ENCODE assay signal across 8 mouse cellular contexts in genomic region chr19:43630466-43631251, GRCm38 (mm10). TPM values are rescaled to one million over a fixed set of nuclear protein-coding genes. Genes with fewer than 3 reads are reported as not detected.
DNase-seq lines count a peak whose midpoint lies in the region; TF ChIP-seq lines count a peak whose summit lies in the region.

No protein-coding gene starts in this region.

- no peak overlapping the region for H3K27ac ChIP-seq in ES-E14 (ENCODE audit: insufficient read depth, low read depth, low read length, poor library complexity, severe bottlenecking)

- no peaks in the 10 kb centered on the region for H3K9me3 ChIP-seq in ES-E14 (ENCODE audit: control insufficient read depth, insufficient read depth, low read depth, low read length)

- in situ Hi-C loops in ES-E14 (cut with MboI; ENCODE audit: low sequenced_read_pairs in 2 of 2, unreplicated experiment in 2 of 2), result no loop called here

- no peaks in the 10 kb centered on the region for H3K36me3 ChIP-seq in ES-E14 (ENCODE audit: control insufficient read depth, insufficient read depth, low read length, poor library complexity, severe bottlenecking)

- peaks cover 0 to 3% of the 10 kb centered on the region in 2 experiments; a peak in 1 of 4 replicates for H3K4me1 ChIP-seq in ES-E14 (ENCODE audit: control insufficient read depth in 2 of 2, insufficient read depth in 2 of 2, low read length in 2 of 2, poor library complexity in 1 of 2)
- no peaks in the 10 kb centered on the region for H3K4me1 ChIP-seq in lung, adult 2 months (ENCODE audit: control insufficient read depth, insufficient read depth, low read length)

- peak; percentile 91 for DNase-seq in ES-E14 (ENCODE audit: low read depth, low spot score)
- DNase-seq in adrenal gland, adult 8-10 months, result peak; percentile 76
- peak; percentile 79 for DNase-seq in embryo, embryonic 11.5 days (ENCODE audit: low read depth, low spot score)
- peak; percentile 46 to 76 for DNase-seq in heart, adult 9 months (ENCODE audit: low spot score in 2 of 2)
- peak; percentile 65 to 85 for DNase-seq in layer of hippocampus, adult 18-20 months (ENCODE audit: low spot score in 2 of 2)
- peak; percentile 76 for DNase-seq in lung, adult 2 months
- DNase-seq in right cerebral cortex, adult 2 months (ENCODE audit: low spot score in 2 of 2), result peak; percentile 78 to 85
- DNase-seq in urinary bladder, postnatal 4 days (ENCODE audit: low spot score in 2 of 2), result peak; percentile 73 to 82

- peak overlapping the region; percentile 18; the same call in 1 of the 2 replicates for H3K9ac ChIP-seq in ES-E14 (ENCODE audit: insufficient read depth, low read depth, low read length, poor library complexity, severe bottlenecking)

- WGBS in lung, adult 2 months, result 29% methylated on average over 12 of the region's 12 CpGs

- no peak for TF ChIP-seq POLR2A in lung, adult 2 months (IDR thresholded peaks at IDR 0.05; ENCODE audit: borderline replicate concordance, extremely low read depth, low read depth, low read length)

- peak; percentile 91 for TF ChIP-seq CTCF in lung, adult 2 months (IDR thresholded peaks at IDR 0.05; ENCODE audit: insufficient read depth, low read length)

- no peak overlapping the region for H3K4me3 ChIP-seq in ES-E14 (ENCODE audit: insufficient read depth in 1 of 2, low read depth in 1 of 2, low read length in 2 of 2, poor library complexity in 1 of 2, severe bottlenecking in 1 of 2)
- no peak overlapping the region for H3K4me3 ChIP-seq in lung, adult 2 months (replicated peaks; ENCODE audit: extremely low read depth, low read depth, low read length)

TF ChIP-seq in ES-E14, 5 proteins besides CTCF, POLR2A, EP300 and RAD21:
- TF ChIP-seq MAFK (IDR thresholded peaks at IDR 0.05; ENCODE audit: insufficient read depth, low read depth, low read length) (peak; percentile 97), ZNF384 (IDR thresholded peaks at IDR 0.05; ENCODE audit: low read depth, low read length) (no peak), CHD2 (IDR thresholded peaks at IDR 0.05; ENCODE audit: low read depth, low read length) (no peak), ZC3H11A (IDR thresholded peaks at IDR 0.05; ENCODE audit: borderline replicate concordance, low read depth, low read length) (peak; percentile 87; the same call in 1 of the 2 replicates), HCFC1 (IDR thresholded peaks at IDR 0.05; ENCODE audit: borderline replicate concordance, insufficient read depth, low read length) (no peak)

RNA-seq across cellular contexts. Expression of gene Nkx2-3, which starts 18.5 kb away (rescaled TPM):
- 0.27 TPM in 1 of 2 replicates, not detected in the other for total RNA-seq in ES-E14 (2012; rRNA removed)
- total RNA-seq in adrenal gland, adult 8-10 months (2022), result not detected
- total RNA-seq in layer of hippocampus, adult 18-20 months (2021), result not detected
- polyA plus RNA-seq in lung, adult 2 months (2012; rRNA removed), result 0.05 TPM in 1 of 2 replicates, not detected in the other

RNA-seq across cellular contexts. Expression of gene Slc25a28, which starts 44.0 kb away (rescaled TPM):
- total RNA-seq in ES-E14 (2012; rRNA removed), result 54.8 and 68.4 TPM in 2 replicates
- 100 to 1,000 TPM in 1 of 4 experiments, 10 to 100 TPM in 3; 78.4 to 112 (median 83.7) TPM for total RNA-seq in adrenal gland, adult 8-10 months (2022)
- 10 to 100 TPM; 42.4 to 43.8 TPM for total RNA-seq in layer of hippocampus, adult 18-20 months (2021)
- 62.9 and 74.4 TPM in 2 replicates for polyA plus RNA-seq in lung, adult 2 months (2012; rRNA removed)

RNA-seq across cellular contexts. Expression of gene Entpd7, which starts 58.8 kb away (rescaled TPM):
- total RNA-seq in ES-E14 (2012; rRNA removed), result 10.3 and 11.4 TPM in 2 replicates
- total RNA-seq in adrenal gland, adult 8-10 months (2022), result 10 to 100 TPM; 18.1 to 27.3 (median 23.6) TPM
- 10 to 100 TPM; 15.9 to 16.7 TPM for total RNA-seq in layer of hippocampus, adult 18-20 months (2021)
- polyA plus RNA-seq in lung, adult 2 months (2012; rRNA removed), result 3.4 and 4.1 TPM in 2 replicates
